ENCODE assay signal across 8 mouse cellular contexts in genomic region chr4:47050167-47050566, GRCm38 (mm10). TPM values are rescaled to one million over a fixed set of nuclear protein-coding genes. Genes with fewer than 3 reads are reported as not detected.
DNase-seq lines count a peak whose midpoint lies in the region; ATAC-seq and TF ChIP-seq lines count a peak whose summit lies in the region.

No protein-coding gene starts in this region.

- H3K4me1 ChIP-seq in hindbrain, postnatal 0 days (ENCODE audit: insufficient read depth, low read length), result peaks cover 5% of the 10 kb centered on the region; the same call in 1 of the 2 replicates

- no peak overlapping the region for H3K4me2 ChIP-seq in hindbrain, postnatal 0 days (ENCODE audit: low read depth, low read length)

- H3K4me3 ChIP-seq in hindbrain, postnatal 0 days (ENCODE audit: low read length), result no peak overlapping the region
- H3K4me3 ChIP-seq in left cerebral cortex, adult 2 months, result no peak overlapping the region

- H3K27me3 ChIP-seq in hindbrain, postnatal 0 days (ENCODE audit: insufficient read depth, low read length), result no peaks in the 10 kb centered on the region

- WGBS in hindbrain, postnatal 0 days, result 0% methylated on average over 1 of the region's 1 CpGs

- H3K27ac ChIP-seq in hindbrain, postnatal 0 days, result no peak overlapping the region
- peak overlapping the region; percentile 44 for H3K27ac ChIP-seq in left cerebral cortex, adult 2 months

- peak; percentile 85 for DNase-seq in ZHBTc4 (ENCODE audit: low read depth, low spot score)
- peak; percentile 87 to 95 for DNase-seq in cerebellum, postnatal 4 days (ENCODE audit: low spot score in 2 of 2)
- peak; percentile 88 for DNase-seq in gastrocnemius, adult 18-20 months (ENCODE audit: low spot score)
- DNase-seq in hindbrain, postnatal 0 days (ENCODE audit: low spot score), result peak; percentile 83
- DNase-seq in left cerebral cortex, adult 2 months (ENCODE audit: extremely low spot score in 1 of 2, low spot score in 2 of 2), result peak; percentile 87 to 94
- DNase-seq in mesoderm, embryonic 11.5 days (ENCODE audit: low read depth, low spot score), result peak; percentile 92
- DNase-seq in right cerebral cortex, postnatal 25 days, result peak; percentile 86
- DNase-seq in urinary bladder, postnatal 36 days (ENCODE audit: low spot score in 2 of 2), result peak; percentile 86

- peak; percentile 68 for ATAC-seq in hindbrain, postnatal 0 days

- no peaks in the 10 kb centered on the region for H3K9me3 ChIP-seq in hindbrain, postnatal 0 days (ENCODE audit: low read length)

- intact Hi-C loops in left cerebral cortex, adult 2 months (cut with DNase I), result loop anchor here (5.0 kb wide), 1 partner anchor 553 kb away; no protein-coding TSS in a partner anchor

- H3K9ac ChIP-seq in hindbrain, postnatal 0 days (replicated peaks; ENCODE audit: low read length), result no peak overlapping the region

- TF ChIP-seq CTCF in hindbrain, postnatal 0 days (IDR thresholded peaks at IDR 0.05; ENCODE audit: low read depth), result peak; percentile 99
- TF ChIP-seq CTCF in left cerebral cortex, adult 2 months (IDR thresholded peaks at IDR 0.05), result peak; percentile 98

- H3K36me3 ChIP-seq in hindbrain, postnatal 0 days (ENCODE audit: insufficient read depth, low read length), result no peaks in the 10 kb centered on the region

RNA-seq across cellular contexts. Expression of gene Anks6, which starts 7.1 kb away (rescaled TPM):
- 1 to 10 TPM; 1.0 to 1.4 TPM for total RNA-seq in gastrocnemius, adult 18-20 months (2021)
- total RNA-seq in hindbrain, postnatal 0 days (2014; rRNA removed), result 11.1 and 13.4 TPM in 2 replicates
- 3.0 and 3.2 TPM in 2 replicates for polyA plus RNA-seq in hindbrain, postnatal 0 days (2015; fragmentation: Nextera tagmentation; extraction: Ambion mirVana)
- total RNA-seq in left cerebral cortex, adult 2 months (2021), result 10 to 100 TPM; 21.2 to 24.1 TPM

RNA-seq across cellular contexts. Expression of gene Galnt12, which starts 41.5 kb away (rescaled TPM):
- total RNA-seq in gastrocnemius, adult 18-20 months (2021), result not detected
- 1.5 and 1.7 TPM in 2 replicates for total RNA-seq in hindbrain, postnatal 0 days (2014; rRNA removed)
- 1.2 and 1.4 TPM in 2 replicates for polyA plus RNA-seq in hindbrain, postnatal 0 days (2015; fragmentation: Nextera tagmentation; extraction: Ambion mirVana)
- under 1 TPM; 0.77 to 0.86 TPM for total RNA-seq in left cerebral cortex, adult 2 months (2021)

RNA-seq across cellular contexts. Expression of gene Gabbr2, which starts 58.5 kb away (rescaled TPM):
- under 1 TPM in 1 of 2 experiments, not detected in 1; 0.05 TPM for total RNA-seq in gastrocnemius, adult 18-20 months (2021)
- 98.9 and 115 TPM in 2 replicates for total RNA-seq in hindbrain, postnatal 0 days (2014; rRNA removed)
- 16.7 and 17.7 TPM in 2 replicates for polyA plus RNA-seq in hindbrain, postnatal 0 days (2015; fragmentation: Nextera tagmentation; extraction: Ambion mirVana)
- 100 to 1,000 TPM; 258 to 266 TPM for total RNA-seq in left cerebral cortex, adult 2 months (2021)

Comparison
In these comparisons a context has a peak if more than half of its experiments do, and no peak if none do; other contexts are left out.
1. RNA of gene Gabbr2, which starts 58.5 kb away (total RNA-seq): 258 to 266 TPM in left cerebral cortex, adult 2 months and 98.9 to 115 TPM in hindbrain, postnatal 0 days; 0.05 TPM in gastrocnemius, adult 18-20 months; every median in the first group is over 10 times any median in the second.
2. Peak in every context shown above with its lines, with median percentiles within 50 percentile points of each other: DNase-seq.